Comparison of ENCODE assay signal across 9 mouse cellular contexts in the genomic region with DNA sequence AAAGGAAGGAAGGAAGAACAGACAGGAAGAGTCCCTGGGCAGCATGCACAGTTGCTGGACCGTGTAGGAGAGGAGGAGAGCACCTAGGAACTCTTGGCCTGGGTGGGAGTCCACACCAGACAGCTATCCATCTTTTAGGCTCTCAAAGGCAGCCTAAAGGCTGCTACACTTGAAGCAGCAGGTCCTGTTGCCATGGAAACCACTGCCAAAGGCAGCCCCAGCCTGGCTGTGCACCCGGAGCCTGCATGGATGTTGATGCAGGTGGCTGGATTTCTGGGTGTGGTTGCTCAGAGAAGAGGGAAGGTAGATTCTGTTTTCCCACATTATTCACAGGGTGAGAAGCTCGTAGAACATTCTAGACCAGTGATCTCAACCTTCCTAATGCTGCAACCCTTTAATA. TPM values are rescaled to one million over a fixed set of nuclear protein-coding genes. Genes with fewer than 3 reads are reported as not detected.
DNase-seq lines count a peak whose midpoint lies in the region; ATAC-seq lines count a peak whose summit lies in the region.
"Had no signal": no experiment of that assay in that cellular context is flagged by ENCODE, and none has a peak within 500 bp of the region (broad histone marks: within the 10 kb centered on the region; RNA-seq: fewer than 3 reads in every experiment).

No protein-coding gene starts in this region.

- H3K9me3 ChIP-seq in kidney, embryonic 14.5 days (ENCODE audit: control insufficient read depth, low read length), result no peaks in the 10 kb centered on the region
- H3K9me3 ChIP-seq: stomach, embryonic 15.5 days had no signal

- no peak overlapping the region for H3K4me3 ChIP-seq in kidney, embryonic 14.5 days (ENCODE audit: low read length)
- H3K4me3 ChIP-seq: stomach, embryonic 15.5 days had no signal

- no peak overlapping the region for H3K27ac ChIP-seq in kidney, embryonic 14.5 days (ENCODE audit: low read depth, low read length)
- H3K27ac ChIP-seq: stomach, embryonic 15.5 days had no signal

- peak; percentile 85 for DNase-seq in embryo, embryonic 10 days (ENCODE audit: low spot score)
- peak; percentile 55 to 78 for DNase-seq in left cerebral cortex, adult 9 months (ENCODE audit: low spot score in 2 of 2)
- DNase-seq in retina, embryonic 14.5 days (ENCODE audit: low spot score), result peak; percentile 72
- DNase-seq in gastrocnemius, postnatal 36 days, result no peak
- no peak for DNase-seq in adrenal gland, postnatal 25 days
- DNase-seq in yolk sac, embryonic 10.5 days (ENCODE audit: low spot score), result no peak

- H3K36me3 ChIP-seq in kidney, embryonic 14.5 days (ENCODE audit: control insufficient read depth, insufficient read depth, low read length), result no peaks in the 10 kb centered on the region
- H3K36me3 ChIP-seq: stomach, embryonic 15.5 days had no signal

- no peaks in the 10 kb centered on the region for H3K27me3 ChIP-seq in kidney, embryonic 14.5 days (ENCODE audit: control insufficient read depth, insufficient read depth, low read length)
- H3K27me3 ChIP-seq: stomach, embryonic 15.5 days had no signal

- intact Hi-C loops in gastrocnemius, postnatal 36 days (cut with DNase I), result no loop called here

- ATAC-seq in frontal cortex, adult (ENCODE audit: low TSS enrichment), result peak; percentile 78
- no peak for ATAC-seq in kidney, embryonic 14.5 days (ENCODE audit: low FRiP score, low TSS enrichment)

- no peak overlapping the region for H3K4me2 ChIP-seq in kidney, embryonic 14.5 days (replicated peaks; ENCODE audit: low read depth, low read length)
- H3K4me2 ChIP-seq: stomach, embryonic 15.5 days had no signal

- no peak overlapping the region for H3K9ac ChIP-seq in kidney, embryonic 14.5 days (ENCODE audit: low read depth, low read length)
- H3K9ac ChIP-seq: stomach, embryonic 15.5 days had no signal

- 33% methylated on average over 3 of the region's 3 CpGs for WGBS in kidney, embryonic 14.5 days

- peaks cover 26% of the 10 kb centered on the region for H3K4me1 ChIP-seq in kidney, embryonic 14.5 days (ENCODE audit: control insufficient read depth, insufficient read depth, low read length)

RNA-seq across cellular contexts. Expression of gene Acot11, which starts 27.8 kb away (rescaled TPM):
- 1.4 and 2.2 TPM in 2 replicates for polyA plus RNA-seq in kidney, embryonic 14.5 days (2014; fragmentation: Nextera tagmentation; extraction: Ambion mirVana)
- total RNA-seq in gastrocnemius, postnatal 36 days (2021), result 1 to 10 TPM; 7.9 to 9.5 TPM
- total RNA-seq in adrenal gland, postnatal 25 days (2021), result 32.5 and 50.9 TPM in 2 replicates

RNA-seq across cellular contexts. Expression of gene Fam151a, which starts 43.3 kb away (rescaled TPM):
- 3.6 and 4.5 TPM in 2 replicates for polyA plus RNA-seq in kidney, embryonic 14.5 days (2014; fragmentation: Nextera tagmentation; extraction: Ambion mirVana)
- not detected for total RNA-seq in gastrocnemius, postnatal 36 days (2021)
- 0.15 TPM in 1 of 2 replicates, not detected in the other for total RNA-seq in adrenal gland, postnatal 25 days (2021)

RNA-seq across cellular contexts. Expression of gene Mroh7, which starts 46.3 kb away (rescaled TPM):
- polyA plus RNA-seq in kidney, embryonic 14.5 days (2014; fragmentation: Nextera tagmentation; extraction: Ambion mirVana), result 0.29 and 0.47 TPM in 2 replicates
- under 1 TPM; 0.47 to 0.64 TPM for total RNA-seq in gastrocnemius, postnatal 36 days (2021)
- total RNA-seq in adrenal gland, postnatal 25 days (2021), result 2.3 and 2.6 TPM in 2 replicates

Comparison
In these comparisons a context has a peak if more than half of its experiments do, and no peak if none do; other contexts are left out.
1. DNase-seq: peak in embryo, embryonic 10 days (single experiment), left cerebral cortex, adult 9 months (2 of 2) and retina, embryonic 14.5 days (single experiment); none in gastrocnemius, postnatal 36 days (0 of 2), adrenal gland, postnatal 25 days (single experiment) and yolk sac, embryonic 10.5 days (single experiment).